Mouse (Mus musculus) kidney, embryonic 16.5 days (tissue): Measurements from ENCODE around the gene Ccdc117. TPM values are rescaled to one million over a fixed set of nuclear protein-coding genes. Genes with fewer than 3 reads are reported as not detected.
"Not testable (repeated sequence)": the region's sequence is repeated elsewhere in the genome, so short reads cannot be mapped to it uniquely, and the experiment has no call there.

Source experiments
- ATAC-seq: fragments of 200-750 bp; cut with Nextera tagmentation; 2 replicates; pipeline ENCODE4 v1.8.0; 2017; ENCODE audit warnings: moderate TSS enrichment; ENCODE audit not compliant: low FRiP score, low TSS enrichment
- H3K27ac ChIP-seq: fragments of 300-500 bp; sonication (generic); 2 replicates; pipeline ENCODE4 v1.5.1; 2014; ENCODE audit warnings: low read length
- H3K27me3 ChIP-seq: fragments of 300-500 bp; sonication (generic); 2 replicates; pipeline ENCODE4 v1.6.1; 2014; ENCODE audit warnings: low read length, control low read depth, mixed read lengths; ENCODE audit not compliant: insufficient read depth
- H3K36me3 ChIP-seq: fragments of 300-500 bp; sonication (generic); 2 replicates; pipeline ENCODE4 v1.6.1; 2014; ENCODE audit warnings: low read length, control low read depth, mixed read lengths; ENCODE audit not compliant: insufficient read depth
- H3K4me1 ChIP-seq: fragments of 300-500 bp; sonication (generic); 2 replicates; pipeline ENCODE4 v1.6.1; 2014; ENCODE audit warnings: low read length, control low read depth, mixed read lengths; ENCODE audit not compliant: insufficient read depth
- H3K4me2 ChIP-seq: fragments of 300-500 bp; sonication (generic); replicated peaks from 2 replicates; pipeline ENCODE4 v1.6.1; 2014; ENCODE audit warnings: low read depth, low read length
- H3K4me3 ChIP-seq: fragments of 300-500 bp; sonication (generic); 2 replicates; pipeline ENCODE4 v1.5.1; 2014; ENCODE audit warnings: mild to moderate bottlenecking, low read length
- H3K9ac ChIP-seq: fragments of 300-500 bp; sonication (generic); replicated peaks from 2 replicates; pipeline ENCODE4 v1.6.1; 2014; ENCODE audit warnings: low read length
- H3K9me3 ChIP-seq: fragments of 300-500 bp; sonication (generic); 2 replicates; pipeline ENCODE4 v1.6.1; 2016; ENCODE audit warnings: low read length, control low read depth
- WGBS: fragments of 180-500 bp; shearing (Covaris S2); extraction: QIAGEN DNeasy Blood & Tissue Kit; methylation state at CpG from one replicate; pipeline ENCODE4 v1.1.7; 2014; 5-methylcytosine and 5-hydroxymethylcytosine counted together
- polyA plus RNA-seq: library from polyadenylated mRNA; unstranded; fragments of >200 nt; fragmentation: Nextera tagmentation; extraction: Ambion mirVana; gene quantifications from 2 replicates; pipeline ENCODE4 v1.2.1, GENCODE M21; 2015

Ccdc117 gene
- polyA plus RNA-seq, 1 experiment from 2014 or later = 19.7 TPM

DNA sequence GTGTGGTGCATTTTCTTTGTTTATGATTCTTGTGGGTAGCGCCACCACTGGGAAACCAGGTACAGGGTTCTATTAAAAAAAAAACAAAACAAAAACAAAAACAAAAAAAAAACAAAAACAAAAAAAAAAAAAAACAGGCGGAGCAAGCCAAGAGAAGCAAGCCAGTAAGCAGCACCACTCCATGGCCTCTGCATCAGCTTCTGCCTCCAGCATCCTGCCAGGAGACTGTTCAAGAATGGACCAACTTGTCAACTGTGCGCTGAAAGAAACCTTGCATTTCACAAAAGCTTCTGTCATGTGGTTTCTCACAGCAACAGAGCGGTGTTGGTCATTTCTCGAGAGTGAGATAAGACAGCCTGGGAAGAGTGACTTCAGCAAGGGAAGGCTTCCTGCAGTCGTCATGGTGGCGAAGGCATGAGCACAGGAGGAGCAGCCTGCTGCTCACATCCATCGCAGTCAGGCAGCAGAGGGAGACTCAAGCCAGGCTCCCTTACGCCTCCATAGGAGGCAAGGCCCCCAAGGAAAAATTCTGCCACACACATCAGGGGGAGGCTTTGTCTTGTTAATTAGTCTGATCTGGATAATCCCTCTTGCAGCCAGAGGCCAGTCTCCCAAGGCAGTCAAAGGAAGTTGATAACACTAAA lies 20.8 kb upstream of the Ccdc117 start:
- WGBS = 50% methylated on average over 9 of the region's 9 CpGs
- ATAC-seq = no peak
- no peaks in the 10 kb centered on the region for H3K27me3 ChIP-seq
- no peaks in the 10 kb centered on the region for H3K36me3 ChIP-seq
- H3K27ac ChIP-seq = no peak overlapping the region
- H3K4me2 ChIP-seq = no peak overlapping the region
- H3K9ac ChIP-seq = no peak overlapping the region
- no peak overlapping the region for H3K4me3 ChIP-seq
- H3K9me3 ChIP-seq = no peaks in the 10 kb centered on the region
- H3K4me1 ChIP-seq = no peaks in the 10 kb centered on the region

DNA sequence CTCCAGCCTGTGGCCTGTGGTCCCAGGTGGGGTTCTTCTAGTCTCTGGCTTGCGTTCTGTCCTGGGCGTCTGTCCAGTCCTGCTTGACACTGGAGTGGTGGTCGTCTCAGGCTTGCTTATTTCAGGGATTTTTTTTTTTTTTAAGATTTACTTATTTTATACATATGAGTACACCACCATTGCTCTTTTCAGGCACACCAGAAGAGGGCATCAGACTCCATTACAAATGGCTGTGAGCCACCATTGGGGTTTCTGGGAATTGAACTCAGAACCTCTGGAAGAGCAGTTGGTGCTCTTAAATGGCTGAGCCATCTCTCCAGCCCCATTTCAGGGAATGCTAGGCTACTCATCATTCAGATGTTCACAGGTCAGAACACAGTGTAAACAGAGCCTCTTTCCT lies 18.3 kb upstream of the Ccdc117 start:
- no peak for ATAC-seq
- Histone ChIP-seq H3K9ac (no peak overlapping the region), H3K4me2 (no peak overlapping the region), H3K36me3 (no peaks in the 10 kb centered on the region), H3K4me3 (no peak overlapping the region), H3K4me1 (no peaks in the 10 kb centered on the region), H3K9me3 (no peaks in the 10 kb centered on the region), H3K27ac (no peak overlapping the region), H3K27me3 (no peaks in the 10 kb centered on the region)
- 78% methylated on average over 3 of the region's 3 CpGs for WGBS

DNA sequence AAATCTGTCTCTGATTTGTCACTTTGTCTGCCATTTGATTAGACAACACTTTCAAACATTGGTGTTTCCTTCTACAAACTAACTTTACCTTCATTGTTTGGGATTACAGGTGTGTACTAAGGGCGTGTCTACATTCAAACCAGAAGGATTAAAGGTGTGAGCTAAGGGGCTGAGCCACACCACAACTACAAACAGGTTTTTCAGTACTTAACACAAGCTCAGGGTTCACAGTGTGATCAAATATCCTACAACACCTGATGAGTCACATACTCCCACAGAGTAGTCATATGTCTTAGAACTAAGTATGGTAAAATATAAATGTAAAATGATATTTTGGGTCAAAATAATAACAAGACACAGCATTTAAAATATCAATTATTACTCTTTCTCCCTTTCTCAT lies 9.9 kb upstream of the Ccdc117 start:
- Histone ChIP-seq H3K27ac (no peak overlapping the region), H3K36me3 (no peaks in the 10 kb centered on the region), H3K4me1 (no peaks in the 10 kb centered on the region), H3K27me3 (no peaks in the 10 kb centered on the region), H3K4me2 (no peak overlapping the region), H3K9me3 (0 out of 2 replicates have a peak, but pooled peaks cover 2% of the 10 kb centered on the region), H3K9ac (no peak overlapping the region), H3K4me3 (no peak overlapping the region)
- WGBS = 78% methylated on average over 1 of the region's 1 CpGs
- ATAC-seq = no peak

DNA sequence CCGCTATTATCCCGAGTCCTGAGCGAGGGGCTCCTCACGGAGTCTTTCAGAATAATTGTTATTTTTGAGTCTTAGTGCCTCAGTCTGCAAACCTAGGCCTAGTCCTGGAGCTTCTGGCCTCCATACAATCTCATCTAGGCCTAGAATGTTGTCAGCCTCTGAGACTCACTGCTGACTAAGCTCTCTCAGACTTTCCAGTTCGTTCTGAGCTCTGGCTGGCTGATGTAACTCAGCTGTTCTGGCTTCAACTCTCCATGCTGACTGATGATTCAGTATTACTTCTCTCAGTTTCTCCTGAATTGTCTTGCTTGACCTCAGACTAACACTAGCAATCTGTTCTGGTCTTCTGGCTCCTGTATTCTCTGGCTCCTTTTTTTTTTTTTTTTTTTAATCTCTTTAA lies 9.4 kb upstream of the Ccdc117 start:
- Histone ChIP-seq H3K4me3 (no peak overlapping the region), H3K9ac (no peak overlapping the region), H3K4me1 (no peaks in the 10 kb centered on the region), H3K4me2 (no peak overlapping the region), H3K9me3 (0 out of 2 replicates have a peak, but pooled peaks cover 2% of the 10 kb centered on the region), H3K27ac (no peak overlapping the region), H3K36me3 (no peaks in the 10 kb centered on the region), H3K27me3 (no peaks in the 10 kb centered on the region)
- 81% methylated on average over 5 of the region's 5 CpGs for WGBS
- ATAC-seq = no peak

DNA sequence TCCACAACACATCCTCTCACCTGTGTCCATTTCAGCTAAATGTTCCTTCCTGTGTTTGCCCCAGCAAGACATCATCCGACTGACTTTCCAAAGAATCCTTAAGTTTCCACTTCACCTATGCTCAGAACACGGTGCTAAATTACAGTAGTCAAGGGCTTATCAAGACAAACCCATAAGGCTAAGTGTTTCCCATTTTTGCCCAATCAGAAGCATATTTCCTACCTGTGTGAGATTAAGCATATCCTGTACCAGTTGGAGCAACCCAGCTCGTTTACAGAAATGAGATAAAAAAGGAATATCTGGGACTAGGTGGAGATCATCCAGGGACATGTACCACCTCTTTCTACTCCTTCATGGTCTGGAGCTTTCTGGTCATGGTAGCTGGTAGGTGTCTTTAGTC lies 4.7 kb upstream of the Ccdc117 start:
- H3K27me3 ChIP-seq = no peaks in the 10 kb centered on the region
- H3K4me1 ChIP-seq = no peaks in the 10 kb centered on the region
- H3K36me3 ChIP-seq = no peaks in the 10 kb centered on the region
- no peak overlapping the region for H3K4me2 ChIP-seq
- ATAC-seq = no peak
- no peak overlapping the region for H3K4me3 ChIP-seq
- H3K9ac ChIP-seq = no peak overlapping the region
- H3K27ac ChIP-seq = no peak overlapping the region
- 0 out of 2 replicates have a peak, but pooled peaks cover 2% of the 10 kb centered on the region for H3K9me3 ChIP-seq
- 86% methylated on average over 3 of the region's 3 CpGs for WGBS

DNA sequence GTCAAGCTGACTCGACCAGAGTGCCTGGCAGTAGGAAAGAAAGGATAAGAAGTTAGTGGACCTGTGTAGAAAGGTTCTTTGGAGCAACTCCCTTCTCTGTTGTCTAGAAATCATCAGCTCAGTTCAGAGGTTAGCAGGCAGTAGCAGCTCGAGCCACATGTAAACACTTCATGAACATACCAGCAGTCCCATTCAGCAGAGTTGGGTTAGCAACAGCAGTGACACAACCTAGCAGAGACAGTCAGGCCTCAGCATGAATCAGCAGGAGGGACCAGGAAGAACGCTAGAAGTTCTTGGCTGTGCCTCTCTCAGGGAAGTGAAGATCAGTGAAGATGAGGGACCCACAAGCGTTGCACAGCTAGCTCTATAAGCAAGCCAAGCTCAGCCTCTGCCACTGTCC lies 3.5 kb upstream of the Ccdc117 start:
- no peak overlapping the region for H3K9ac ChIP-seq
- no peaks in the 10 kb centered on the region for H3K9me3 ChIP-seq
- ATAC-seq = no peak
- H3K27me3 ChIP-seq = no peaks in the 10 kb centered on the region
- WGBS = 82% methylated on average over 4 of the region's 4 CpGs
- H3K4me1 ChIP-seq = peaks cover 9% of the 10 kb centered on the region
- no peak overlapping the region for H3K27ac ChIP-seq
- no peak overlapping the region for H3K4me2 ChIP-seq
- no peak overlapping the region for H3K4me3 ChIP-seq
- H3K36me3 ChIP-seq = no peaks in the 10 kb centered on the region

DNA sequence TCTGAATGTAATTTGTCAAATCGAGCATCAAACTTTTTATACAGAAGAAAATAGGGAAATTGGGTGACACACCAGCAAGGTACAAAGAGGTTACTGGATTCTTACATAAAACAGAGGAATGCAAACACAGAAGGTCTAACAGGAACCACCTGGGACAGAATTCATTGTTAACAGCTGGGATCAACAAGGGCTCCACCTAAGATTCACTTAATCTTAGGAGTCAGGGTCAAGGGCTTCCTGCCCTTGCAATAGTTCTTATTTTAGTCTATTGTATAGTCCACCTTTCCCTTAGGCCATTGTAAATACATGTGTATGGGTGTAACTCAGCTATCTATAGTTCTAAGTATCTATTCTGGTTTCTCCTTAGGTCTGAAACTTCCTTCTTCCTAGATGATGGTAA lies 2.7 kb upstream of the Ccdc117 start:
- 65% methylated on average over 1 of the region's 1 CpGs for WGBS
- H3K27me3 ChIP-seq, H3K9ac ChIP-seq, H3K4me2 ChIP-seq, H3K4me3 ChIP-seq, ATAC-seq, H3K27ac ChIP-seq, H3K9me3 ChIP-seq, H3K36me3 ChIP-seq: not testable (repeated sequence)
- H3K4me1 ChIP-seq = peaks cover 14% of the 10 kb centered on the region

DNA sequence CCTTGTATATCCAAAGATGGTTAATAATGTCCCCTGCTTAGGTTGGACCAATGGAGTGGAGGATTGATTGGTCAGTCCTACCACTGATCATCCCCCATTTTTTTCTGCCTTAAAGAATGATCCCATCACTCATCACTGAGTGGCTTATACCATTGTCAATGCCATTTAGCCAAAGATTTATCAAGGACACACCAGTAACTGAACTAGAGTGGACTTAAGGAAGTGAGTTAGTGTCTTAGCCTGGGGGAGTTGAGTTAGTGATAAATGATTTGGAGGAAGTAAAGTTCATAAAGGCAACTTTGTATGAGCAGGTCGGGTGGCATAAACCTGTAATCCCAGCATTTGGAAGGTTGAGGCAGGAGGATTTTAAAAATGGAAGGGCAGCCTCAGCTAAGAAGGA lies 1.3 kb upstream of the Ccdc117 start:
- ATAC-seq = no peak
- Histone ChIP-seq H3K9ac (no peak overlapping the region), H3K27ac (no peak overlapping the region), H3K9me3 (no peaks in the 10 kb centered on the region), H3K4me1 (peaks cover 15% of the 10 kb centered on the region), H3K36me3 (peaks cover 8% of the 10 kb centered on the region), H3K4me3 (no peak overlapping the region), H3K27me3 (no peaks in the 10 kb centered on the region), H3K4me2 (no peak overlapping the region)
- 73% methylated on average over 1 of the region's 1 CpGs for WGBS

DNA sequence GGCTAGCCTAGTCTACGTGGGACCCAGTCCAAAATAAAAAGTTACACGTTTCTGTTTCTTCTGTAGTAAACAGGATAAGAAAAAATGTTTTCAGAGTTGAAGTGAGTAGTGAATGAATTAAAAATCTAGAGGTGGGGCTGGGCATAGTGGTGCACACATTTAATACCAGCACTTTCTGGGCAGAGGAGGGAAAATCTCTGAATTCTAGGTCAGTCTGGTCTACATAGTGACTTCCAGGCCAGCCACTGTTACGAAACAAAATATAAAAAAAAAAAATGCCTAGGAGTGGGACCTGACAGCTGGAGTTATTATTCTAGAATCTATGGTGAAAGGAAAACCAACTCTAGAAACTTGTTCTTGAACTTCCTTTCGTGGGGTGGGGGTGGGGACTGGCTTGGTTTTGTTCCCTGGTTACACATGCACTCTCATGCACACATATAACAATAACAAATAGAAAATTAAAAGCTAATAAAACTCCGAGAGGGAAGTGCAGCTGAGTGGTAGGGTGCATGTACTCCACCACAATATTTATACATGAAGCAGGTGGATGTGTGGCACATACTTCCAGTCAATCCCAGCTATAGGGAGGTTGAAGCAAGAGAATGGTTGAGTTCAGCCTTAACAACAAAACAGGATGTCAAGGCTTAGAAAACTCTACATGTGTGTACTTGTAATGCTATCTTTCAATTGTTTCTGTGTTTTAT lies 647 bp upstream of the Ccdc117 start:
- H3K27ac ChIP-seq = no peak overlapping the region
- H3K9ac ChIP-seq = no peak overlapping the region
- peaks cover 9% of the 10 kb centered on the region for H3K36me3 ChIP-seq
- no peak for ATAC-seq
- H3K9me3 ChIP-seq = no peaks in the 10 kb centered on the region
- H3K4me1 ChIP-seq = peaks cover 15% of the 10 kb centered on the region
- WGBS = 43% methylated on average over 5 of the region's 5 CpGs
- H3K4me2 ChIP-seq = peak overlapping the region; percentile 80
- no peaks in the 10 kb centered on the region for H3K27me3 ChIP-seq
- peak overlapping the region; percentile 89 for H3K4me3 ChIP-seq

DNA sequence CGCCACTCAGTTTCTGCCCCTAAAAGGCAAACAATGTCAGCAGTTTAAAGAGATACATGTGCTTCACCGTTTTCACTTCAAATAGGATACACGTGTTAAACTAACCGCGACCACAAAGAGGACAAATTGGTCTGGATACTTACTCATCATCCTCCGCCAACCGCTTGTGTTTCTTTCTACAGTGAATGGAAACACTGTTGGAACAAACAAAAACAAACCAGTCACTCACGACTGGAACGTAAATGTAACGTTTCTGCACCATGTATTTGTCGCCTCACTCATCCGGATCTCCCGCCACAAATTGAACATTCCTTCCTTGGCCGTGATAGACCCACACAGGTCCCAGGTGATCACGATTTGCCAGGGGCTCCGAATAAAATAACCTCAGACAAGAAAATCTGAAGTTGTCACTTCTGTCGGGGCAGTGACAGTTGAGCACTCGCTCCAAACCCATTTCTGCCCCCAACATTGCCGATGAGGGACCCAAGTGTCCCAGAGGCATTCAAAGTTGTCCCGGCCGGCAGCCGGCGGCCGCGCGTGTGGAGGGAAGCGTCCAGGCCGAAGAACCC lies 673 bp downstream of the Ccdc117 start:
- Histone ChIP-seq H3K4me1 (peaks cover 15% of the 10 kb centered on the region), H3K27me3 (no peaks in the 10 kb centered on the region), H3K4me2 (peak overlapping the region; percentile 80), H3K27ac (peak overlapping the region; percentile 81), H3K9me3 (no peaks in the 10 kb centered on the region), H3K36me3 (peaks cover 9% of the 10 kb centered on the region), H3K9ac (peak overlapping the region; percentile 93), H3K4me3 (peak overlapping the region; percentile 89)
- ATAC-seq = 0 out of 2 replicates have a peak, but pooled peaks have one; percentile 1
- 1% methylated on average over 28 of the region's 28 CpGs for WGBS
